Mouse (Mus musculus) ES-E14 (cell line): ENCODE results near the gene Bcl9l. TPM values are rescaled to one million over a fixed set of nuclear protein-coding genes. Genes with fewer than 3 reads are reported as not detected.

Experiments
- DNase-seq: peaks from one replicate; pipeline ENCODE4 v3.0.0-alpha.2; 2013; ENCODE audit warnings: low read depth, low spot score
- H3K27ac ChIP-seq: 2 replicates; pipeline ENCODE4 v1.5.1; 2012; ENCODE audit warnings: low read depth, mild to moderate bottlenecking, low read length, moderate library complexity, mixed read lengths; ENCODE audit not compliant: poor library complexity, insufficient read depth, severe bottlenecking
- H3K36me3 ChIP-seq: 2 replicates; pipeline ENCODE4 v1.6.1; 2012; ENCODE audit warnings: mild to moderate bottlenecking, low read length, moderate library complexity, mixed read lengths; ENCODE audit not compliant: control insufficient read depth, poor library complexity, insufficient read depth, severe bottlenecking
- H3K4me1 ChIP-seq, 2 experiments: fragments of 150-350 bp in 1 of 2; sonication (generic) in 1 of 2; 2 replicates each; pipeline ENCODE4 v1.6.1; 2012; ENCODE audit warnings: low read length in 2 of 2, mild to moderate bottlenecking in 1 of 2, mixed read lengths in 1 of 2; ENCODE audit not compliant: control insufficient read depth in 2 of 2, insufficient read depth in 2 of 2, poor library complexity in 1 of 2
- H3K4me3 ChIP-seq, 2 experiments: fragments of 150-350 bp in 1 of 2; sonication (generic) in 1 of 2; 2 replicates each; pipeline ENCODE4 v1.5.1; 2012; ENCODE audit warnings: low read length in 2 of 2, low read depth in 1 of 2, mild to moderate bottlenecking in 1 of 2, mixed read lengths in 1 of 2; ENCODE audit not compliant: insufficient read depth in 1 of 2, poor library complexity in 1 of 2, severe bottlenecking in 1 of 2
- H3K9ac ChIP-seq: 2 replicates; pipeline ENCODE4 v1.6.1; 2012; ENCODE audit warnings: low read depth, mild to moderate bottlenecking, low read length, mixed read lengths; ENCODE audit not compliant: poor library complexity, insufficient read depth, severe bottlenecking
- H3K9me3 ChIP-seq: fragments of 150-350 bp; sonication (generic); 2 replicates; pipeline ENCODE4 v1.6.1; 2012; ENCODE audit warnings: low read depth, mild to moderate bottlenecking, low read length; ENCODE audit not compliant: control insufficient read depth, insufficient read depth
- CHD2 ChIP-seq: IDR thresholded peaks from 2 replicates; pipeline ENCODE4 v1.6.1; 2014; ENCODE audit warnings: mild to moderate bottlenecking, low read depth, low read length, inconsistent platforms
- HCFC1 ChIP-seq: IDR thresholded peaks from 2 replicates; pipeline ENCODE4 v1.6.1; 2012; ENCODE audit warnings: low read length, inconsistent platforms, borderline replicate concordance; ENCODE audit not compliant: insufficient read depth
- MAFK ChIP-seq: IDR thresholded peaks from 2 replicates; pipeline ENCODE4 v1.6.1; 2014; ENCODE audit warnings: mild to moderate bottlenecking, low read depth, low read length, inconsistent platforms; ENCODE audit not compliant: insufficient read depth
- ZC3H11A ChIP-seq: IDR thresholded peaks from 2 replicates; pipeline ENCODE4 v1.6.1; 2012; ENCODE audit warnings: low read depth, mild to moderate bottlenecking, inconsistent platforms, low read length, borderline replicate concordance
- ZNF384 ChIP-seq: IDR thresholded peaks from 2 replicates; pipeline ENCODE4 v1.6.1; 2012; ENCODE audit warnings: low read depth, low read length, inconsistent platforms
- in situ Hi-C, 2 experiments: fragments of 600-800 bp; cut with MboI; formaldehyde crosslinking; loops; one replicate each; pipeline ENCODE4 v1.15.1; 2025; ENCODE audit warnings: low sequenced_read_pairs in 2 of 2, inconsistent platforms in 1 of 2; ENCODE audit not compliant: unreplicated experiment in 2 of 2
- total RNA-seq: library from RNA; depleted of rRNA; stranded (reverse); fragments of 300-350 nt; gene quantifications from 2 replicates; pipeline ENCODE4 v1.2.3, GENCODE M21; 2012

Gene Bcl9l
- total RNA-seq, 1 experiment, result 6.7 TPM

- in situ Hi-C loops, result no loop called here
- H3K4me3 ChIP-seq, result peak overlapping the region in 1 of 2 experiments; percentile 36; a peak in 1 of 4 replicates
- DNase-seq, result no peak
- 0 out of 2 replicates have a peak, but pooled peaks cover 2% of the 10 kb centered on the region for H3K36me3 ChIP-seq
- no peaks in the 10 kb centered on the region for H3K9me3 ChIP-seq
- H3K4me1 ChIP-seq, result peaks cover 0 to 12% of the 10 kb centered on the region in 2 experiments; a peak in 2 of 4 replicates
- TF ChIP-seq ZNF384 (no peak), CHD2 (no peak), HCFC1 (no peak), MAFK (no peak), ZC3H11A (no peak)
- H3K27ac ChIP-seq, result no peak overlapping the region
- H3K9ac ChIP-seq, result no peak overlapping the region
Measured at GRCm38 (mm10) chr9:44513121-44513520, 30.5 kb downstream of the Bcl9l start.

DNA sequence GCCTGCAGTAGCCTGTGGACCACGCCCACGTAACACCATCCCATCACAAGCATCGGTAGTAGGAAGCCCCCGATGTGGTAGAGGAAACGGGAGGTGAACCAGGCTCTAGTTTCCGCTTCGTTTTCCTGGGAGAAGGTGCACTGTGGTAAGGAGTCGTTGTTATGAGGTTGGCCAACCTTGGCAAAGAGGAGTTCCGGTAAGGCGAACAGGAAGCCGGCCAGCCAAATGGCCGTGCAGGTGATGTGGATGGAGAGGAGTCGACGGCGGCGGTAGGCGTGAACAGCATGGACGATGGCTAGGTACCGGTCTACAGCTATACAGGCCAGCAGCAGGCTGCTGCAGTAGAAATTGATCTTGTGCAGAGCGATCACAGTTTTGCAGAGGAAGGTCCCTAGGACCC, 31.0 kb downstream of the Bcl9l start:
- TF ChIP-seq HCFC1 (no peak), CHD2 (no peak), ZC3H11A (no peak)
- no peak overlapping the region for H3K9ac ChIP-seq
- peak overlapping the region in 1 of 2 experiments; percentile 36; a peak in 1 of 4 replicates for H3K4me3 ChIP-seq
- in situ Hi-C loops, result no loop called here
- 0 out of 2 replicates have a peak, but pooled peaks cover 2% of the 10 kb centered on the region for H3K36me3 ChIP-seq
- no peak overlapping the region for H3K27ac ChIP-seq
- peaks cover 0 to 12% of the 10 kb centered on the region in 2 experiments; a peak in 2 of 4 replicates for H3K4me1 ChIP-seq
- no peak for DNase-seq
- no peaks in the 10 kb centered on the region for H3K9me3 ChIP-seq

- Histone ChIP-seq H3K27ac (no peak overlapping the region), H3K4me3 (no peak overlapping the region), H3K36me3 (0 out of 2 replicates have a peak, but pooled peaks cover 2% of the 10 kb centered on the region), H3K4me1 (peaks cover 0 to 12% of the 10 kb centered on the region in 2 experiments; a peak in 2 of 4 replicates), H3K9ac (no peak overlapping the region), H3K9me3 (no peaks in the 10 kb centered on the region)
- TF ChIP-seq HCFC1 (no peak), ZC3H11A (no peak), ZNF384 (no peak), MAFK (no peak), CHD2 (no peak)
- DNase-seq, result no peak
- in situ Hi-C loops, result no loop called here
Measured at GRCm38 (mm10) chr9:44514147-44514546, 31.5 kb downstream of the Bcl9l start.

GRCm38 (mm10) chr9:44515131-44515751, 32.6 kb downstream of the Bcl9l start:
- no peak for TF ChIP-seq CHD2
- TF ChIP-seq ZC3H11A, result no peak
- no peak for TF ChIP-seq HCFC1
- TF ChIP-seq MAFK, result no peak
- no peak for TF ChIP-seq ZNF384
- Histone ChIP-seq H3K27ac (no peak overlapping the region), H3K9me3 (no peaks in the 10 kb centered on the region), H3K36me3 (no peaks in the 10 kb centered on the region), H3K4me3 (peak overlapping the region; percentile 12 to 13; a peak in 3 of 4 replicates), H3K4me1 (peaks cover 0 to 6% of the 10 kb centered on the region in 2 experiments; a peak in 1 of 4 replicates), H3K9ac (peak overlapping the region; percentile 39; the same call in 1 of the 2 replicates)
- DNase-seq, result peak; percentile 75
- in situ Hi-C loops, result no loop called here
